ENCODE assay signal across 7 mouse cellular contexts in the genomic region with DNA sequence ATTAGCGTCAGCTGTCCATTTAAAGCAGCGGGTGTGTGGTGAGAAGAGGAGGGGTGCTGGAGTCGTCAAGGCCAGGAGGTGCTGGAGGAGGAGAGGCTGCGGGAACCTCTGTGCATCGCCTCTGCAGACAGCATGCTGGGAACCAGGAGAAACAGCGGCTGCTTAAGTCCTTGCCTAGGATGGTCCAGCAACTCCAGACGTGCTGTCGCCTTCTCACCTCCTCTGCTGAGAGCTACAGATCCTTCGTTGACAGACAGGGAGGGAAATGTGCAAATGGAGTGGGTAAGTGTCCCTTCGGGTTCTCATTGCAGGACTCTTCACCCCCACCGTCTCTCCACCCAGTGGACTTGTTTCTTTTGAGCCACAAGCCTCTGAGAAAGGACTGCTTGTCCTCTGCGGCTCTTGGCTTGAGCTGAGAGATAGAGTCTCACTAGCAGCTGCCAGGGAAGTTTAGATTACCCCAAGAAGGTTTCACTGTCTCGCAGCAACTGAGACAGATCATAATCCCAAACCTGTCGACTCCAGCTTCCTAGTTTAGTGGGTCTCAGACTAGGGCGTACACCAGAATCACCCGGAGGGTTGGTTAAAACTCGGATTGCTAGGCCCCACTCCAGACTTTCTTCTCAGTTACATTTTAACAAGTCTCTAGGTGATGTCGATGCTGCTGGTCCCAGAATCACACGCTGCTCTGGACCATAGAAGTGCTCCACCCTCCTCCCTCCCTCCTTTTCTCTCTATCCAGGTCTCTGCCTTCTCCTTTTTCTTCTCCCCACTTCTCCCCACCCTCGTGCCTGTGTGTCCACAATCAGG. TPM values are rescaled to one million over a fixed set of nuclear protein-coding genes. Genes with fewer than 3 reads are reported as not detected.
DNase-seq lines count a peak whose midpoint lies in the region; ATAC-seq lines count a peak whose summit lies in the region.

No protein-coding gene starts in this region.

- DNase-seq in NIH3T3 (ENCODE audit: low read depth): peak; percentile 74
- peak; percentile 56 for DNase-seq in embryo, embryonic 11 days
- DNase-seq in heart, embryonic 10.5 days (ENCODE audit: low spot score): peak; percentile 83
- DNase-seq in kidney, postnatal 14 days: peak; percentile 34
- no peak for DNase-seq in left cerebral cortex, postnatal 10 days (ENCODE audit: extremely low spot score in 1 of 2, low spot score in 2 of 2)
- no peak for DNase-seq in layer of hippocampus, postnatal 36 days

- no peaks in the 10 kb centered on the region for H3K27me3 ChIP-seq in heart, embryonic 10.5 days (ENCODE audit: insufficient read depth, poor library complexity, severe bottlenecking)
- peaks cover 72% of the 10 kb centered on the region for H3K27me3 ChIP-seq in midbrain, embryonic 13.5 days

- H3K27ac ChIP-seq in heart, embryonic 10.5 days: peak overlapping the region; percentile 97
- H3K27ac ChIP-seq in midbrain, embryonic 13.5 days: no peak overlapping the region

- H3K4me3 ChIP-seq in heart, embryonic 10.5 days: peak overlapping the region; percentile 75
- peak overlapping the region; percentile 39 for H3K4me3 ChIP-seq in midbrain, embryonic 13.5 days (replicated peaks)

- peak overlapping the region; percentile 91 for H3K4me2 ChIP-seq in midbrain, embryonic 13.5 days (replicated peaks)

- ATAC-seq in midbrain, embryonic 13.5 days: peak; percentile 12; the same call in 1 of the 2 replicates

- peaks cover 50% of the 10 kb centered on the region for H3K4me1 ChIP-seq in heart, embryonic 10.5 days
- H3K4me1 ChIP-seq in midbrain, embryonic 13.5 days (replicated peaks): peaks cover 59% of the 10 kb centered on the region

- peaks cover 19% of the 10 kb centered on the region for H3K36me3 ChIP-seq in heart, embryonic 10.5 days
- H3K36me3 ChIP-seq in midbrain, embryonic 13.5 days: no peaks in the 10 kb centered on the region

- H3K9ac ChIP-seq in midbrain, embryonic 13.5 days (replicated peaks): peak overlapping the region; percentile 61

- 2% methylated on average over 20 of the region's 20 CpGs for WGBS in heart, embryonic 10.5 days
- 5% methylated on average over 20 of the region's 20 CpGs for WGBS in midbrain, embryonic 13.5 days

- H3K9me3 ChIP-seq in heart, embryonic 10.5 days: no peaks in the 10 kb centered on the region
- no peaks in the 10 kb centered on the region for H3K9me3 ChIP-seq in midbrain, embryonic 13.5 days

- intact Hi-C loops in left cerebral cortex, postnatal 10 days (cut with DNase I): no loop called here

RNA-seq across cellular contexts. Expression of a gene that starts 2.7 kb away (rescaled TPM):
- 78.7 and 82.7 TPM in 2 replicates for polyA plus RNA-seq in heart, embryonic 10.5 days (2016; fragmentation: Nextera tagmentation; extraction: Ambion mirVana)
- 8.5 and 10.2 TPM in 2 replicates for polyA plus RNA-seq in midbrain, embryonic 13.5 days (2015; fragmentation: Nextera tagmentation; extraction: Ambion mirVana)
- total RNA-seq in left cerebral cortex, postnatal 10 days (2021): 1 to 10 TPM; 4.6 to 8.1 TPM
- total RNA-seq in layer of hippocampus, postnatal 36 days (2021): 1 to 10 TPM; 4.4 TPM

Comparison
In these comparisons a context has a peak if more than half of its experiments do, and no peak if none do; other contexts are left out.
1. DNase-seq: peak in NIH3T3 (single experiment), embryo, embryonic 11 days (single experiment), heart, embryonic 10.5 days (single experiment) and kidney, postnatal 14 days (single experiment); none in left cerebral cortex, postnatal 10 days (0 of 2) and layer of hippocampus, postnatal 36 days (0 of 2).